Mouse (Mus musculus): Measurements from ENCODE around the gene Ociad2. TPM values are rescaled to one million over a fixed set of nuclear protein-coding genes. Genes with fewer than 3 reads are reported as not detected.
A peak's percentile ranks its signal among the peaks of the same experiment; 100 is the strongest.

Ociad2 gene
- polyA plus RNA-seq, 1 experiment from 2014 or later: 9.4 TPM

- ATAC-seq (ENCODE audit: insufficient number of reproducible peaks, low FRiP score, low TSS enrichment, low read depth): no peak
Observed at GRCm38 (mm10) chr5:73309496-73309895, 31.3 kb downstream of the Ociad2 start.

GRCm38 (mm10) chr5:73307297-73307696 is 33.5 kb downstream of the Ociad2 start:
- Histone ChIP-seq H3K9me3 (ENCODE audit: control insufficient read depth, low read length) (no peaks in the 10 kb centered on the region), H3K4me2 (ENCODE audit: low read depth, severe bottlenecking) (no peak overlapping the region), H3K4me1 (ENCODE audit: control insufficient read depth, insufficient read depth, low read length) (no peaks in the 10 kb centered on the region), H3K27ac (replicated peaks; ENCODE audit: low read depth, low read length) (no peak overlapping the region), H3K4me3 (ENCODE audit: low read depth, low read length) (no peak overlapping the region), H3K36me3 (ENCODE audit: control insufficient read depth, insufficient read depth, low read length) (peaks cover 14% of the 10 kb centered on the region; the same call in 1 of the 2 replicates), H3K27me3 (ENCODE audit: control insufficient read depth, insufficient read depth, low read length) (no peaks in the 10 kb centered on the region), H3K9ac (ENCODE audit: low read length) (no peak overlapping the region)
- WGBS: 95% methylated on average over 3 of the region's 3 CpGs
- DNase-seq (ENCODE audit: low spot score): no peak
- ATAC-seq (ENCODE audit: insufficient number of reproducible peaks, low FRiP score, low TSS enrichment, low read depth): no peak

More at GRCm38 (mm10) chr5:73309496-73309895, 31.3 kb downstream of the Ociad2 start:
- no peaks in the 10 kb centered on the region for H3K27me3 ChIP-seq (ENCODE audit: control insufficient read depth, insufficient read depth, low read length)
- DNase-seq (ENCODE audit: low spot score): no peak
- no peak overlapping the region for H3K4me3 ChIP-seq (ENCODE audit: low read depth, low read length)
- no peaks in the 10 kb centered on the region for H3K9me3 ChIP-seq (ENCODE audit: control insufficient read depth, low read length)
- no peaks in the 10 kb centered on the region for H3K4me1 ChIP-seq (ENCODE audit: control insufficient read depth, insufficient read depth, low read length)
- H3K4me2 ChIP-seq (ENCODE audit: low read depth, severe bottlenecking): no peak overlapping the region
- peaks cover 20% of the 10 kb centered on the region; the same call in 1 of the 2 replicates for H3K36me3 ChIP-seq (ENCODE audit: control insufficient read depth, insufficient read depth, low read length)
- no peak overlapping the region for H3K27ac ChIP-seq (replicated peaks; ENCODE audit: low read depth, low read length)
- no peak overlapping the region for H3K9ac ChIP-seq (ENCODE audit: low read length)
- WGBS: 89% methylated on average over 4 of the region's 4 CpGs

- H3K36me3 ChIP-seq (ENCODE audit: control insufficient read depth, insufficient read depth, low read length): peaks cover 14% of the 10 kb centered on the region; the same call in 1 of the 2 replicates
- WGBS: 96% methylated on average over 6 of the region's 6 CpGs
- ATAC-seq (ENCODE audit: insufficient number of reproducible peaks, low FRiP score, low TSS enrichment, low read depth) (no peak), DNase-seq (ENCODE audit: low spot score) (no peak)
- no peak overlapping the region for H3K9ac ChIP-seq (ENCODE audit: low read length)
- no peaks in the 10 kb centered on the region for H3K4me1 ChIP-seq (ENCODE audit: control insufficient read depth, insufficient read depth, low read length)
- no peak overlapping the region for H3K4me2 ChIP-seq (ENCODE audit: low read depth, severe bottlenecking)
- H3K9me3 ChIP-seq (ENCODE audit: control insufficient read depth, low read length): no peaks in the 10 kb centered on the region
- no peaks in the 10 kb centered on the region for H3K27me3 ChIP-seq (ENCODE audit: control insufficient read depth, insufficient read depth, low read length)
- no peak overlapping the region for H3K27ac ChIP-seq (replicated peaks; ENCODE audit: low read depth, low read length)
- H3K4me3 ChIP-seq (ENCODE audit: low read depth, low read length): no peak overlapping the region
Observed at GRCm38 (mm10) chr5:73306486-73306885, 34.3 kb downstream of the Ociad2 start.

- no peaks in the 10 kb centered on the region for H3K27me3 ChIP-seq (ENCODE audit: control insufficient read depth, insufficient read depth, low read length)
- no peak overlapping the region for H3K9ac ChIP-seq (ENCODE audit: low read length)
- DNase-seq (ENCODE audit: low spot score) (no peak), ATAC-seq (ENCODE audit: insufficient number of reproducible peaks, low FRiP score, low TSS enrichment, low read depth) (no peak)
- 88% methylated on average over 12 of the region's 12 CpGs for WGBS
- peaks cover 14% of the 10 kb centered on the region; the same call in 1 of the 2 replicates for H3K36me3 ChIP-seq (ENCODE audit: control insufficient read depth, insufficient read depth, low read length)
- no peak overlapping the region for H3K4me3 ChIP-seq (ENCODE audit: low read depth, low read length)
- no peak overlapping the region for H3K4me2 ChIP-seq (ENCODE audit: low read depth, severe bottlenecking)
- H3K4me1 ChIP-seq (ENCODE audit: control insufficient read depth, insufficient read depth, low read length): no peaks in the 10 kb centered on the region
- H3K9me3 ChIP-seq (ENCODE audit: control insufficient read depth, low read length): no peaks in the 10 kb centered on the region
- no peak overlapping the region for H3K27ac ChIP-seq (replicated peaks; ENCODE audit: low read depth, low read length)
Observed at GRCm38 (mm10) chr5:73304507-73304906, 36.3 kb downstream of the Ociad2 start.

- Histone ChIP-seq H3K4me3 (ENCODE audit: low read depth, low read length) (no peak overlapping the region), H3K27ac (replicated peaks; ENCODE audit: low read depth, low read length) (no peak overlapping the region), H3K36me3 (ENCODE audit: control insufficient read depth, insufficient read depth, low read length) (peaks cover 10% of the 10 kb centered on the region; the same call in 1 of the 2 replicates), H3K4me1 (ENCODE audit: control insufficient read depth, insufficient read depth, low read length) (no peaks in the 10 kb centered on the region), H3K9ac (ENCODE audit: low read length) (no peak overlapping the region), H3K4me2 (ENCODE audit: low read depth, severe bottlenecking) (no peak overlapping the region), H3K27me3 (ENCODE audit: control insufficient read depth, insufficient read depth, low read length) (no peaks in the 10 kb centered on the region), H3K9me3 (ENCODE audit: control insufficient read depth, low read length) (no peaks in the 10 kb centered on the region)
- 85% methylated on average over 7 of the region's 7 CpGs for WGBS
- ATAC-seq (ENCODE audit: insufficient number of reproducible peaks, low FRiP score, low TSS enrichment, low read depth) (no peak), DNase-seq (ENCODE audit: low spot score) (no peak)
Observed at GRCm38 (mm10) chr5:73301601-73302307, 39.1 kb downstream of the Ociad2 start.

GRCm38 (mm10) chr5:73295916-73296315 is 44.9 kb downstream of the Ociad2 start:
- H3K36me3 ChIP-seq (ENCODE audit: control insufficient read depth, insufficient read depth, low read length): peaks cover 2% of the 10 kb centered on the region; the same call in 1 of the 2 replicates
- ATAC-seq (ENCODE audit: insufficient number of reproducible peaks, low FRiP score, low TSS enrichment, low read depth): no peak
- no peaks in the 10 kb centered on the region for H3K4me1 ChIP-seq (ENCODE audit: control insufficient read depth, insufficient read depth, low read length)
- no peak overlapping the region for H3K4me3 ChIP-seq (ENCODE audit: low read depth, low read length)
- no peak overlapping the region for H3K9ac ChIP-seq (ENCODE audit: low read length)
- no peak overlapping the region for H3K27ac ChIP-seq (replicated peaks; ENCODE audit: low read depth, low read length)
- H3K4me2 ChIP-seq (ENCODE audit: low read depth, severe bottlenecking): no peak overlapping the region
- H3K27me3 ChIP-seq (ENCODE audit: control insufficient read depth, insufficient read depth, low read length): no peaks in the 10 kb centered on the region
- no peak for DNase-seq (ENCODE audit: low spot score)
- no peaks in the 10 kb centered on the region for H3K9me3 ChIP-seq (ENCODE audit: control insufficient read depth, low read length)
- WGBS: 92% methylated on average over 4 of the region's 4 CpGs

GRCm38 (mm10) chr5:73295016-73295415 is 45.8 kb downstream of the Ociad2 start:
- Histone ChIP-seq H3K36me3 (ENCODE audit: control insufficient read depth, insufficient read depth, low read length) (peaks cover 2% of the 10 kb centered on the region; the same call in 1 of the 2 replicates), H3K4me2 (ENCODE audit: low read depth, severe bottlenecking) (no peak overlapping the region), H3K9me3 (ENCODE audit: control insufficient read depth, low read length) (no peaks in the 10 kb centered on the region), H3K9ac (ENCODE audit: low read length) (no peak overlapping the region), H3K27ac (replicated peaks; ENCODE audit: low read depth, low read length) (no peak overlapping the region), H3K4me3 (ENCODE audit: low read depth, low read length) (no peak overlapping the region), H3K27me3 (ENCODE audit: control insufficient read depth, insufficient read depth, low read length) (no peaks in the 10 kb centered on the region), H3K4me1 (ENCODE audit: control insufficient read depth, insufficient read depth, low read length) (no peaks in the 10 kb centered on the region)
- WGBS: 95% methylated on average over 7 of the region's 7 CpGs
- no peak for DNase-seq (ENCODE audit: low spot score)
- ATAC-seq (ENCODE audit: insufficient number of reproducible peaks, low FRiP score, low TSS enrichment, low read depth): no peak

- DNase-seq (ENCODE audit: low spot score) (no peak), ATAC-seq (ENCODE audit: insufficient number of reproducible peaks, low FRiP score, low TSS enrichment, low read depth) (no peak)
- H3K9ac ChIP-seq (ENCODE audit: low read length): peak overlapping the region; percentile 90
- H3K9me3 ChIP-seq (ENCODE audit: control insufficient read depth, low read length): no peaks in the 10 kb centered on the region
- peaks cover 2% of the 10 kb centered on the region; the same call in 1 of the 2 replicates for H3K36me3 ChIP-seq (ENCODE audit: control insufficient read depth, insufficient read depth, low read length)
- H3K27ac ChIP-seq (replicated peaks; ENCODE audit: low read depth, low read length): no peak overlapping the region
- 15% methylated on average over 8 of the region's 8 CpGs for WGBS
- H3K27me3 ChIP-seq (ENCODE audit: control insufficient read depth, insufficient read depth, low read length): no peaks in the 10 kb centered on the region
- H3K4me2 ChIP-seq (ENCODE audit: low read depth, severe bottlenecking): peak overlapping the region; percentile 72
- H3K4me3 ChIP-seq (ENCODE audit: low read depth, low read length): peak overlapping the region; percentile 89
- H3K4me1 ChIP-seq (ENCODE audit: control insufficient read depth, insufficient read depth, low read length): no peaks in the 10 kb centered on the region
Observed at GRCm38 (mm10) chr5:73293458-73293827, 47.4 kb downstream of the Ociad2 start.

Data from limb, embryonic 11.5 days (tissue).